Mouse (Mus musculus): ENCODE measurements around the gene Ccdc60.
"Not testable (repeated sequence)": the region's sequence is repeated elsewhere in the genome, so short reads cannot be mapped to it uniquely, and the experiment has no call there.

Ccdc60 gene

GRCm38 (mm10) chr5:116288849-116289570 is at the start of gene Ccdc60:
Ccdc60 (minus strand) TSS chr5:116288985.
- DNase-seq (ENCODE audit: low spot score), result no peak

GRCm38 (mm10) chr5:116336191-116336590 is 47.4 kb upstream of the Ccdc60 start:
- DNase-seq (ENCODE audit: low spot score), result no peak

- DNase-seq (ENCODE audit: low spot score), result no peak
Measured at GRCm38 (mm10) chr5:116328911-116329310, 40.1 kb upstream of the Ccdc60 start.

GRCm38 (mm10) chr5:116323401-116323800 is 34.6 kb upstream of the Ccdc60 start:
- DNase-seq (ENCODE audit: low spot score), result no peak

- DNase-seq (ENCODE audit: low spot score), result no peak
Measured at GRCm38 (mm10) chr5:116322365-116323027, 33.7 kb upstream of the Ccdc60 start.

GRCm38 (mm10) chr5:116313711-116314110 is 24.9 kb upstream of the Ccdc60 start:
- no peak for DNase-seq (ENCODE audit: low spot score)

GRCm38 (mm10) chr5:116312111-116312737 is 23.4 kb upstream of the Ccdc60 start:
- no peak for DNase-seq (ENCODE audit: low spot score)

- no peak for DNase-seq (ENCODE audit: low spot score)
Measured at GRCm38 (mm10) chr5:116311636-116312035, 22.9 kb upstream of the Ccdc60 start.

- DNase-seq (ENCODE audit: low spot score), result no peak
Measured at GRCm38 (mm10) chr5:116309383-116309801, 20.6 kb upstream of the Ccdc60 start.

- DNase-seq (ENCODE audit: low spot score), result no peak
Measured at GRCm38 (mm10) chr5:116305557-116305956, 16.8 kb upstream of the Ccdc60 start.

GRCm38 (mm10) chr5:116305146-116305545 is 16.4 kb upstream of the Ccdc60 start:
- DNase-seq (ENCODE audit: low spot score), result not testable (repeated sequence)

GRCm38 (mm10) chr5:116300984-116301383 is 12.2 kb upstream of the Ccdc60 start:
- no peak for DNase-seq (ENCODE audit: low spot score)

- DNase-seq (ENCODE audit: low spot score), result no peak
Measured at GRCm38 (mm10) chr5:116293501-116293900, 4.7 kb upstream of the Ccdc60 start.

GRCm38 (mm10) chr5:116290584-116290983 is 1.8 kb upstream of the Ccdc60 start:
- no peak for DNase-seq (ENCODE audit: low spot score)

- DNase-seq (ENCODE audit: low spot score), result no peak
Measured at GRCm38 (mm10) chr5:116289897-116290296, 1.1 kb upstream of the Ccdc60 start.

GRCm38 (mm10) chr5:116288183-116288582 is 602 bp downstream of the Ccdc60 start:
- DNase-seq (ENCODE audit: low spot score), result no peak

- DNase-seq (ENCODE audit: low spot score), result no peak
Measured at GRCm38 (mm10) chr5:116285532-116286176, 3.1 kb downstream of the Ccdc60 start.

- no peak for DNase-seq (ENCODE audit: low spot score)
Measured at GRCm38 (mm10) chr5:116280518-116280917, 8.3 kb downstream of the Ccdc60 start.

- DNase-seq (ENCODE audit: low spot score), result no peak
Measured at GRCm38 (mm10) chr5:116278436-116278918, 10.3 kb downstream of the Ccdc60 start.

GRCm38 (mm10) chr5:116277951-116278350 is 10.8 kb downstream of the Ccdc60 start:
- no peak for DNase-seq (ENCODE audit: low spot score)

- DNase-seq (ENCODE audit: low spot score), result no peak
Measured at GRCm38 (mm10) chr5:116274818-116275217, 14.0 kb downstream of the Ccdc60 start.

- no peak for DNase-seq (ENCODE audit: low spot score)
Measured at GRCm38 (mm10) chr5:116274365-116274764, 14.4 kb downstream of the Ccdc60 start.

Data from left cerebral cortex, adult 11 months (tissue).